Mouse (Mus musculus) testis, postnatal 10 days (tissue): ENCODE results near the gene Hrg.
"Not testable (repeated sequence)": the region's sequence is repeated elsewhere in the genome, so short reads cannot be mapped to it uniquely, and the experiment has no call there.

Experiments
- DNase-seq: peaks from one replicate; pipeline ENCODE4 v3.0.0; 2021; ENCODE audit warnings: low spot score

Gene Hrg

GRCm38 (mm10) chr16:22961073-22961472, 10.2 kb downstream of the Hrg start:
- no peak for DNase-seq

DNA sequence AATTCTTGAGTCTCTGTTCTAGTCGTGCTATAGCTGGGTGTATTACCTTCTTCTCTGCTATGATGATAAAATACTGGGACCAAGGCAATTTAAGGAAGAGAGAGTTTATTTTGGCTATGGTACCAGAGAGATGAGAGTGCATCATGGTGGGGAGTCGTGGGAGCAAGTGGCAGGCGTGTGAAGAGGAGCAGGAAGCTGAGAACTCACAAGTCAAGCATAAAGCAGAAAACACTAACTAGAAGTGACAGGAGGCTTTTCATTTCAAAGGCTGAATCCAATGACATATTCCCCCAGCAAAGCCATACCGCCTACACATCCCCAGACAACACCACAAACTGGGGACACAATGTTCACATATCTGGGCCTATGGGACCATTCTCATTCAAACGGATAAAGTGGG, 11.4 kb downstream of the Hrg start:
- DNase-seq = no peak

- no peak for DNase-seq
These were observed 12.4 kb downstream of the Hrg start for GRCm38 (mm10) chr16:22963293-22963692.

DNA sequence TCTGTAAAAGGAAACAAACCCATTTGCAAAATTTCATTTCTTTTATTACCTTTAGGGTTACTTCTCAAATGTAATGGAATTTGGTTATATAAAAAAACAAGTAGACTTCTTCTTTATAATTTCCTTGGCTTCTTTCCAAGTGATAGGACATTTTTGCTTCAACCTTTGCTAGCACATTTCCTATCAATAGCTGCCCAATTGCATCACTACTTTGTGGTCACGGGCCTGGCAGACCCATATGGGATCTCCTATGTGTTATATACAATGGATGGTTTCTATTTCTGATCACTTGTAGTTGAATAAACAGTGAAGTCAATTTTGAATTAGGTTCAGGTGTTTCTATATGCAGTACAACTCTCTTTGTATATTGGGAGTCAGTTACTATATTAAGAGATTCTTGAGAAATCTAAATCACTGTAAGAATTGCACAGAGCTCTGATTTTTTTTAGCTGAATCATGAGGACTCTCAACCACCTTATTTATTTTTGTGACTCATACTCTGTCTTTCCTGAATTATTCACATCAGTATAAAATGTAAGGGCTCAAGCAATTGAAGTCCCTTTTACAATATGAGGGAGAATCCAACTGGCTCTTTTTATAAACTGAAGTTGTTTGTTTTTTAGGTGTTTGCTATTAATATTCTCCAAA, 16.6 kb downstream of the Hrg start:
- DNase-seq = no peak

- not testable (repeated sequence) for DNase-seq
These were observed 46.1 kb downstream of the Hrg start for GRCm38 (mm10) chr16:22996951-22997350.
